Comparison of ENCODE assay signal across 18 mouse cellular contexts in the genomic region with DNA sequence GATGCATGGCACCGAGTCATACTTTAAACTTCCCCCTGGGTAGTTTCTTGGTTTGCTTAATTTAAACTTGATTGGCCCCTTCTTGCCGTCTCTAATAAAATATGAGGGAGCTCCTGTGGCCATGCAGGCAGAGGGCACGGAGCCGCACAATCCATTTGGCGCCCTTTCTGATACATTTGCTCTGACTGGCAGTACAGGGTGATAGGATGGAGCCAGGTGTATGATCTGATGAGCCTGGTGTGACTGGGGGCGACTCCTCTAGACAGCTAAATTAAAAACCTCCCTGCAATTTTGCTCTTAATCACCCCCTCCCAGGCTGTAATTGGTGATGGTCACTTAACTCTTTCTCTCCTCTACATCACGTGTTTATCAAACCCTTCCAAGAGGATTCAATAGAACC.
"Had no signal": no experiment of that assay in that cellular context is flagged by ENCODE, and none has a peak within 500 bp of the region (broad histone marks: within the 10 kb centered on the region; RNA-seq: fewer than 3 reads in every experiment).

No protein-coding gene starts in this region.

- H3K9ac ChIP-seq: limb, embryonic 13.5 days; liver, embryonic 12.5 days; liver, embryonic 15.5 days; lung, embryonic 15.5 days; midbrain, embryonic 12.5 days had no signal

- H3K4me3 ChIP-seq: layer of hippocampus, adult 2 months; limb, embryonic 10.5 days; limb, embryonic 13.5 days; liver, embryonic 12.5 days; liver, embryonic 15.5 days; lung, embryonic 15.5 days; megakaryocyte, embryonic 14.5 days; midbrain, embryonic 12.5 days had no signal

- ATAC-seq: liver, embryonic 12.5 days; midbrain, embryonic 16.5 days had no signal

- H3K4me1 ChIP-seq: limb, embryonic 10.5 days; limb, embryonic 13.5 days; liver, embryonic 12.5 days; liver, embryonic 15.5 days; lung, embryonic 15.5 days; megakaryocyte, embryonic 14.5 days; midbrain, embryonic 12.5 days had no signal

- H3K27ac ChIP-seq: kidney, postnatal 0 days; layer of hippocampus, adult 2 months; limb, embryonic 10.5 days; limb, embryonic 13.5 days; liver, embryonic 12.5 days; liver, embryonic 15.5 days; lung, embryonic 15.5 days had no signal

- H3K9me3 ChIP-seq: limb, embryonic 10.5 days; limb, embryonic 13.5 days; liver, embryonic 12.5 days; liver, embryonic 15.5 days; lung, embryonic 15.5 days; midbrain, embryonic 12.5 days had no signal

- H3K36me3 ChIP-seq: limb, embryonic 10.5 days; limb, embryonic 13.5 days; liver, embryonic 12.5 days; liver, embryonic 15.5 days; lung, embryonic 15.5 days; midbrain, embryonic 12.5 days had no signal

- DNase-seq: kidney, postnatal 25 days; layer of hippocampus, adult 9-11 months; liver; lung, adult 18-20 months; lung, postnatal 10 days; lung, postnatal 36 days; thymus, adult 18-20 months; thymus, postnatal 36 days had no signal

- H3K27me3 ChIP-seq: liver, embryonic 12.5 days; liver, embryonic 15.5 days; lung, embryonic 15.5 days; megakaryocyte, embryonic 14.5 days had no signal

- H3K4me2 ChIP-seq: limb, embryonic 13.5 days; liver, embryonic 12.5 days; liver, embryonic 15.5 days; lung, embryonic 15.5 days; midbrain, embryonic 12.5 days had no signal
